Mouse (Mus musculus) liver, adult 2 months (tissue): ENCODE results near the gene Fam221b. TPM values are rescaled to one million over a fixed set of nuclear protein-coding genes. Genes with fewer than 3 reads are reported as not detected.

Experiments used
- DNase-seq: peaks from one replicate; pipeline ENCODE4 v3.0.0-alpha.2; 2011; ENCODE audit warnings: low read depth, low spot score; ENCODE audit errors: extremely low read depth
- H3K27ac ChIP-seq: fragments of 200-500 bp; replicated peaks from 2 replicates; pipeline ENCODE4 v1.5.1; 2012; ENCODE audit warnings: low read depth, mild to moderate bottlenecking, control low read depth, inconsistent platforms, low read length; ENCODE audit not compliant: insufficient read depth
- H3K27me3 ChIP-seq: fragments of 200-500 bp; 2 replicates; pipeline ENCODE4 v1.6.1; 2012; ENCODE audit warnings: mild to moderate bottlenecking, moderate library complexity, low read length, inconsistent platforms; ENCODE audit not compliant: control insufficient read depth, insufficient read depth
- H3K36me3 ChIP-seq: fragments of 200-500 bp; 2 replicates; pipeline ENCODE4 v1.6.1; 2012; ENCODE audit warnings: low read length, inconsistent platforms; ENCODE audit not compliant: control insufficient read depth, insufficient read depth
- H3K4me1 ChIP-seq: fragments of 200-500 bp; 2 replicates; pipeline ENCODE4 v1.6.1; 2011; ENCODE audit warnings: low read length; ENCODE audit not compliant: control insufficient read depth, insufficient read depth
- H3K4me3 ChIP-seq: fragments of 200-500 bp; 2 replicates; pipeline ENCODE4 v1.5.1; 2011; ENCODE audit warnings: low read depth, mild to moderate bottlenecking, control low read depth, low read length, moderate library complexity; ENCODE audit not compliant: insufficient read depth
- H3K79me2 ChIP-seq: fragments of 200-500 bp; 2 replicates; pipeline ENCODE4 v1.6.1; 2012; ENCODE audit warnings: inconsistent platforms, mild to moderate bottlenecking, low read length, moderate library complexity; ENCODE audit not compliant: control insufficient read depth, insufficient read depth
- H3K9ac ChIP-seq: fragments of 200-500 bp; 2 replicates; pipeline ENCODE4 v1.6.1; 2012; ENCODE audit warnings: low read depth, mild to moderate bottlenecking, control low read depth, inconsistent platforms, low read length
- CTCF ChIP-seq: fragments of 200-500 bp; IDR thresholded peaks from 2 replicates; pipeline ENCODE4 v1.5.1; 2011; ENCODE audit warnings: low read depth, low read length, control low read depth
- POLR2A ChIP-seq: fragments of 200-500 bp; IDR thresholded peaks from 2 replicates; pipeline ENCODE4 v1.6.1; 2011; ENCODE audit warnings: low read length, control low read depth; ENCODE audit not compliant: insufficient read depth; ENCODE audit errors: extremely low read depth
- WGBS: fragments of 180-500 bp; shearing (Covaris S2); methylation state at CpG from one replicate; pipeline ENCODE4 v1.1.7; 2018; 5-methylcytosine and 5-hydroxymethylcytosine counted together
- polyA plus RNA-seq: library from polyadenylated mRNA; depleted of rRNA; stranded (reverse); fragments of >200 nt; gene quantifications from 2 replicates; pipeline ENCODE4 v1.2.3, GENCODE M21; 2012; rRNA removed
- total RNA-seq: library from RNA; depleted of rRNA; stranded (reverse); fragments of >200 nt; gene quantifications from 2 replicates; pipeline ENCODE4 v1.2.3, GENCODE M21; 2014; rRNA removed

Gene Fam221b
- not detected in 2 replicates for total RNA-seq
- 0.02 TPM in 1 of 2 replicates, not detected in the other for polyA plus RNA-seq

DNA sequence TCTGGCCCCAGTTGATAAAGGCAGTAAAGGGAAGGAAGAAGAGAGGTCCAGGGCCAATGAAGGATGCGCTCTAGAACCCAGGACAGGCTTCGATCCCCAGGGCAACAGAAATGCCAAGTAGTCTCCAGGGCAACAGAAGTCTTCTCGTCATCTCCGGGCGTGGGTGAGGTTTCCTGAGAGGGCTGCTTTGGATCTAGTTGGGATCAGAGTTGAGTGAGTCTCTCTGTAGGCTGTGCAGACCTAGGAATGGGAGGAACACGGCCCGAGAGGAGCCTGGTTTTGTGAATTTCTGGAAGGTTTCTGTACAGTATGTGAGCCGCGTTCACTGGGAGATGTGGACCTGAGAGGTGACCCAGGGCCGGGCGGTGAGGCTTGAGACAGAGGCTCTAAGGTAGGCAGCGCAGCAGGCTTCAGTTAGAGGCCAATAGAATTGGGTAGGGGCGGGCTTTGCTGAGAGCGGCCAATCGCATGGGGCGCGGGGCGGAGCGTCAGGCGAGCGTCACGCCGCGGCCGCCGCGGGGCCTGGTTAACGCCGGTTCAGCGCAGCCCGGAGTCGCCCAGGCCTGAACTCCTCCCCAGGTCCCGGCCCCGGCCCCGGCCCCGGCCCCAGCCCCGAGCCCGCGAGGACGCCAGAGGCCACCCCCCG, at the start of gene Fam221b, which contains the start of gene Tmem8b:
TSS of gene Fam221b (minus strand) at position 364 of the 646 bp plus-strand sequence.
TSS of gene Tmem8b (plus strand) at position 190 of the 646 bp plus-strand sequence.
- WGBS = 2% methylated on average over 38 of the region's 41 CpGs
- Histone ChIP-seq H3K79me2 (no peaks in the 10 kb centered on the region), H3K4me3 (peak within 1 kb of the TSS; percentile 77), H3K36me3 (no peaks in the 10 kb centered on the region), H3K9ac (peak within 1 kb of the TSS; percentile 73), H3K27me3 (no peaks in the 10 kb centered on the region), H3K27ac (no peak within 1 kb of the TSS), H3K4me1 (peaks cover 7% of the 10 kb centered on the region; the same call in 1 of the 2 replicates)
- peak; percentile 74 for DNase-seq
- TF ChIP-seq POLR2A (no peak), CTCF (no peak)

DNA sequence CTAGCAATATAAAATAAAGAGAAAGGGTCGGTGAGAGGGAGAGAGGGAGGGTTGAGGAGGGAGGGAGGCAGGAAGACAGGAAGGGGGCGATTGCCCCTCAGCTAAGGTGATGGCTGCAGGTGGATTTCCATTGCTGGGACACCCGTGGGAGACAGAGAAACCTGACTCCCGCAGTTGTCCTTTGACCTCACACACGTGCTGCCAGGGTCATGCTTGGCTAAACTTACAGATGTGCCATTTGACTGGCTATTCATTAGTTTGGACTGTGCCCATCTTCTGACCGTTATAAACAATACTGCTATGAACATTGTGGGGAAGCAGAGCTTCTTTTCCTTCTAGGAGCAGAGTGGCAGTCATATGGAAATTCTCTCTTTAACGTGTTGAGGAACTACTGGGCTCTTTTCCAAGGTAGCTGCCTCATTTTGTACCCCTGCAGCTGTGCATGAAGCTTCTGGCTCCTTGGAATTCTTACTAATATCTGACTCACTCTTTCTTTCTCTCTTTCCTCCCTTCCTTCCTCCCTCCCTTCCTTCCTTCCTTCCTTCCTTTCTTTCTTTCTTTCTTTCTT, 44.8 kb upstream of the Fam221b start:
- 32% methylated on average over 7 of the region's 7 CpGs for WGBS
- H3K27me3 ChIP-seq = peaks cover 5% of the 10 kb centered on the region; the same call in 1 of the 2 replicates
- TF ChIP-seq POLR2A (no peak), CTCF (no peak)
- peak; percentile 17 for DNase-seq
- H3K4me3 ChIP-seq = no peak overlapping the region
- no peaks in the 10 kb centered on the region for H3K36me3 ChIP-seq
- H3K79me2 ChIP-seq = no peaks in the 10 kb centered on the region
- H3K4me1 ChIP-seq = no peaks in the 10 kb centered on the region
- no peak overlapping the region for H3K9ac ChIP-seq
- no peak overlapping the region for H3K27ac ChIP-seq

DNA sequence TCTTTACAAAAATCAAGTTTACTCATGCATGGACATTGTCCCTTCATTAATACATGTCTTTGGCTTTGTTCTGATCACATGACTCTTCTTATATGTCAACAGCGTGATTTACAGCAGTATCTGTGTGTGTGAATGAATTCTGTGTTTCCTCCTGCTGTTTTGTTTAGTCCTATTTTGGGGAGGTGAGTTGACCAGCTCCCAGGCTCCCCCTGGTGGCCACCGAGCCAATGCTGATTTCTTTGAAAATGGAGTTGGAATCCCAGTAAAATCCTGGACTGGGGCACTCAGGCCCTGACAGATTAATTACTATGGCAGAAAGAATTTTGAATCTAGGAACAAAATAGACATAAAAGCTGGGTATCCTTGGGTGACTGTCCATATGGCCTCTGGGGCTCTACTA, 42.9 kb upstream of the Fam221b start:
- H3K79me2 ChIP-seq = no peaks in the 10 kb centered on the region
- peak; percentile 45 for DNase-seq
- no peak overlapping the region for H3K4me3 ChIP-seq
- H3K36me3 ChIP-seq = no peaks in the 10 kb centered on the region
- TF ChIP-seq POLR2A (no peak), CTCF (peak; percentile 90)
- H3K27ac ChIP-seq = no peak overlapping the region
- no peaks in the 10 kb centered on the region for H3K4me1 ChIP-seq
- no peak overlapping the region for H3K9ac ChIP-seq
- H3K27me3 ChIP-seq = peaks cover 5% of the 10 kb centered on the region; the same call in 1 of the 2 replicates
- WGBS = 1% methylated on average over 2 of the region's 2 CpGs

DNA sequence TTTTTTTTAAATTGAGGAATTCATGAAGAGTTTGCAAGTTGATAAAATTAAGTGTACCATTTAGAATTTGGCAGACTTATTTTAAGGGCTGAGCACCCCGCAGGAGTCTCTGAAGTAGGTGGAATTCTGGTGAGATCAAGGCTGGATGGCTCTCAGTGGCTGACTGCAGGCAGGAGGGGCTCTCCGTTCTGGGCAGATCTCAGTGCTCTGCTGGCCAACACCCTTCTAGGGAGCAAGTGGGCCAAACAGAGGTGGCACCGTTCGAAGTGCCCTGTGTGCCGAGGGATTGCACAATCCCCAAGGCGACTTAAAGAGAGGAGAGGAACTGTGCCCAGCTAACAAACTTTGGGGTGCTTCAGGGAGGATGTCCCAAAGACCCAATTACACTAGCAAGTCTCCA, 40.9 kb upstream of the Fam221b start, which contains the start of gene Olfr71:
TSS of gene Olfr71 (minus strand) at position 387 of the 400 bp plus-strand sequence.
- WGBS = 56% methylated on average over 6 of the region's 6 CpGs
- Histone ChIP-seq H3K4me3 (no peak within 1 kb of the TSS), H3K9ac (no peak within 1 kb of the TSS), H3K4me1 (no peaks in the 10 kb centered on the region), H3K27me3 (0 out of 2 replicates have a peak, but pooled peaks cover 2% of the 10 kb centered on the region), H3K79me2 (no peaks in the 10 kb centered on the region), H3K27ac (no peak within 1 kb of the TSS), H3K36me3 (no peaks in the 10 kb centered on the region)
- no peak for DNase-seq
- TF ChIP-seq CTCF = no peak
- TF ChIP-seq POLR2A = no peak

DNA sequence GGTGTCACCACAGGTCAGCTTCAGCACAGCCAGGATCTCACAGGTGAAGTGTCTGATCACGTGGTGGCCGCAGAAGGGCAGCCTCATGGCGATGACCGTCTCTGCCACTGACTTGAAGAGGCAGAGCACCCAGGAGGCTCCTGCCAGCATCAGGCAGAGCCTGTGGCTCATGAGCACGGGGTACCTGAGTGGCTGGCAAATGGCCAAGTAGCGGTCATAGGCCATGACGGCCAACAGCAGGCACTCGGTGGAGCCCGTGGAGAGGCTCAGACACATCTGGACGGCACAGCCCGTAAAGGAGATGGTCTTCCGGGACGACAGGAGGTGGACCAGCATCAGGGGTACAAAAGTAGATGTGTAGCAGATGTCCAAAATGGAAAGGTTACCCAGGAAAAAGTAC, 37.0 kb upstream of the Fam221b start:
- Histone ChIP-seq H3K36me3 (no peaks in the 10 kb centered on the region), H3K9ac (no peak overlapping the region), H3K4me3 (no peak overlapping the region), H3K27ac (no peak overlapping the region), H3K4me1 (no peaks in the 10 kb centered on the region), H3K79me2 (no peaks in the 10 kb centered on the region), H3K27me3 (0 out of 2 replicates have a peak, but pooled peaks cover 2% of the 10 kb centered on the region)
- TF ChIP-seq POLR2A = no peak
- WGBS = 76% methylated on average over 13 of the region's 13 CpGs
- no peak for DNase-seq

DNA sequence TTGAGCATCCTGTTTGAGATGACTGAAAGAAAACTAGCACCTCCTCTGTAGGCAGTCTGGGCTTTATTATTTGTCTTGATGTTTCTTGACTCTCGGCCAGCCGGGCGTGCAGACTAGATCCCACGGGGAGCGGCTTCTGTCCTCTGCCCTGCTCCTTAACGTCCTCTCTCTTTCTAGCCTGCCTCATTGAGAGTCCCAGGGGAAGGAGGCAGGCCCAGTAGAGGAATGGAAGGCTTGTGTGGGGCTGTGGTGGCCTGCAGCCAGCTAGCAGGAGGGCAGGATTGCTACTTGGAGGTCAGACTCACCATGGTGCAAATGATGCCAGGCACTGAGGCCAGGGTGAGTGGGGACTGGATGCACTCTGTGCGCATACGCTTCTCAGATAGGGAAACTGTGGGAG, 34.9 kb upstream of the Fam221b start:
- 89% methylated on average over 8 of the region's 8 CpGs for WGBS
- no peak overlapping the region for H3K9ac ChIP-seq
- no peaks in the 10 kb centered on the region for H3K36me3 ChIP-seq
- H3K27ac ChIP-seq = no peak overlapping the region
- no peak for DNase-seq
- no peak overlapping the region for H3K4me3 ChIP-seq
- H3K4me1 ChIP-seq = no peaks in the 10 kb centered on the region
- H3K27me3 ChIP-seq = 0 out of 2 replicates have a peak, but pooled peaks cover 2% of the 10 kb centered on the region
- TF ChIP-seq CTCF (no peak), POLR2A (no peak)
- H3K79me2 ChIP-seq = no peaks in the 10 kb centered on the region
